Mouse (Mus musculus) liver, adult 2 months (tissue): Measurements from ENCODE around the gene Unc45b.

ENCODE experiments used
- CTCF ChIP-seq: fragments of 200-500 bp; IDR thresholded peaks from 2 replicates; pipeline ENCODE4 v1.5.1; 2011; ENCODE audit warnings: low read depth, low read length, control low read depth
- POLR2A ChIP-seq: fragments of 200-500 bp; IDR thresholded peaks from 2 replicates; pipeline ENCODE4 v1.6.1; 2011; ENCODE audit warnings: low read length, control low read depth; ENCODE audit not compliant: insufficient read depth; ENCODE audit errors: extremely low read depth

GRCm38 (mm10) chr11:82962215-82962614 is 51.9 kb downstream of the Unc45b start:
- no peak for TF ChIP-seq CTCF
- no peak for TF ChIP-seq POLR2A
